Mouse (Mus musculus): Measurements from ENCODE around the gene Fkbp4. TPM values are rescaled to one million over a fixed set of nuclear protein-coding genes. Genes with fewer than 3 reads are reported as not detected.

Gene Fkbp4
- 213 and 261 TPM in 2 replicates for polyA plus RNA-seq (2015; fragmentation: Nextera tagmentation; extraction: Ambion mirVana)

DNA sequence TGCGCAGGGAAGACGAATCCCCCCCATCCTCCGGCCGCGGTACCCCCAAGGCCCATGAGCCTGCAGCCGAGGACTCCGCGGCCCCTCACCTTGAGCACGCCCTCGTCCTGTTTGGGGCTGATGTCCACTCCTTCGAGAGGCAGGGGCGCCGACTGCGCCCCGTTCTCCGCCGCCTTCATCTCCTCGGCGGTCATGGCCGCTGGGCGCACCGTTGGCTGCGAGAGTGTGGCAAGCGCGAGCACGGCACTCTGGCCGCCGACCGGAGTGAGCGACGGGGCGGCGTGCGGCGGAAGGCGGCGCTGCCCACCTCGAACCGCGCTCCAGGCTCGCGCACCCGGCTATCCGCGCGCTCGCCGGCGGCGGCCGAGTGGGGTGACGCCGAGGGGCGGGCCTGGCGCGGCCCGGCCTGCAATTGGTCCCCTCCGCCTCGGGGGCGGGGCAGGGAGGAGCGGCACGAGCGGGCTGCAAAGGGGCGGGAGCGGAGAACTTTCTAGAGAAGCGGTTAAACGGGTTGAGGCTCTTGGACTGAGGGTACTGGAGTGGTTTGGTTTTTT, at the start of gene Fkbp4:
Gene Fkbp4, minus strand, starts transcription at position 361 of the 554 bp plus-strand sequence.
- DNase-seq (ENCODE audit: low spot score): peak; percentile 91

DNA sequence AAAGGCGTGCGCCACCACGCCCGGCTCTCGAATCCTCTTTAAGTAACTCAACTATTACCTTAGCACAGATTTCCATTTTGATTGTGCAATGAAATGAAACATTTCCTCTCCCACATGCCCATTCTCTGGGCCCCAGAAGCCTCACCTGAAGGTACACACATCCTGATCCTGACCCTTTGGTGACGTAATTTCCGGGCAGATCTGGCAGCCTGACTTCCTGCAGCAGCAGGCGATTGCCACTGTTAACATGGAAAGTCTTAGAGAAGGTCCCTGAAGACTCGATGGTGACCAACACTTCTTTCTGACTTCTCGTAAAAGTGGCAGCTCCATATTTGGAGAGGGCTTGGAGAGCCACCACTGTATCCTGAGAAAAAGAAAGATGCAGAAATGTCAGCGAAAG, 49.3 kb upstream of the Fkbp4 start:
- DNase-seq (ENCODE audit: low spot score): no peak

DNA sequence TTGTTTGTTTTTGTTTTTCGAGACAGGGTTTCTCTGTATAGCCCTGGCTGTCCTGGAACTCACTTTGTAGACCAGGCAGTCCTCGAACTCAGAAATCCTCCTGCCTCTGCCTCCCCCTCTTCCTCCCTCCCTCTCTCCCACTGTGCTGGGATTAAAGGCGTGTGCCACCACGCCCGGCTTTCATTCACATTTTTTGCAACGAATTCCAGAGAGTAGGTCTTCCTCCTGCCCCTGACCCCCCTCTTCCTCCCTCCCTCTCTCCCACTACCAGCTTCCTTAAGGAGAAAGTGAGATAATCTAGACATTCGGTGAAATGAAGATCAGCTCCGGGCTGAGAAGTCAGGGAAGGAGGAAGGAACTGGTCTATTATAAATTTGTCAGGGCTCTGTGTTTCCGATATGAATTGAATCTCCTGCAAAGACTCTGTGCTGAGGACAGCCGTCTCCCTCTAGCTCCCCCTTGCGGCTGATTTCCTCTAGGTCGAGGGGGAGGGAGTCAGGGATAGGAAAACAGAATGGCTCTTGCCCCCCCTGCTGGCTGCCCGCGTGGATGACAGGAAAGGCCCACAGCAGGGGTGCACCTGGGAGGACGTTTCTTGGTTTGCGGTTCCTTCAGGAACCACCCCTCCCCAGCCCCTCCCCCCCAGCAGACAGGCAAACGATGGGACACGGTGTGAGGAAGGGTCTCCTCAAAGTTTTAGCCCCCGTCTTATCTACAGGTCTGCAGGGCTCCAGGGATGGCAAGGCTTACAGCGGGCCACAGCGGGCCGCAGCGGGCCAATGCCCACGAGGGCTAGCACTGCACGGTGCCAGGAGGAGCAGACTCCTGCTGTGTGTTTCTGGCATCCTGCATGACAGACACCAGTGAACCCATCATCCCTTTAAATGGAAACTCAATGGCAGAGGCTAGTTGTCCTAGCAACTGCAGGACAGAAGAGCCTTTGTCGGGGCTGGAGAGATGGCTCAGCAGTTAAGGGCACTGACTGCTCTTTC, 41.3 kb upstream of the Fkbp4 start:
- peak; percentile 94 for DNase-seq (ENCODE audit: low spot score)

DNA sequence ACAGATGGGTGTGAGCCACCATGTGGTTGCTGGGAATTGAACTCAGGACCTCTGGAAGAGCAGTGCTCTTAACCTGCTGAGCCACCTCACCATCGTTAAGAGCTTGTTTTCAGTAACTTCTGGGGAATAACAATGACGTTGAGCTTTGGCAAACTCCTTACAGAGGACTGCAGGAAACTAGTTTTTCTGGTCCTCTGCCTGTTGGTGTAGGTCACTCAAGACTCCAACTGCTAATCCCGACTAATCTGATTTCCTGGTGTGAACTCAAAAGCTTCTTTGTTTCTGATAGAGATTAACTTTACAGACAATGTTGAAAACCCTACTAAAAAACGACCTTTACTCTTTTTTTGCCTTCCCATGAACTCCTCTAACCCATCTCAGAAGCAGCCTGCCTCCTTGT, 39.0 kb upstream of the Fkbp4 start:
- DNase-seq (ENCODE audit: low spot score): no peak

DNA sequence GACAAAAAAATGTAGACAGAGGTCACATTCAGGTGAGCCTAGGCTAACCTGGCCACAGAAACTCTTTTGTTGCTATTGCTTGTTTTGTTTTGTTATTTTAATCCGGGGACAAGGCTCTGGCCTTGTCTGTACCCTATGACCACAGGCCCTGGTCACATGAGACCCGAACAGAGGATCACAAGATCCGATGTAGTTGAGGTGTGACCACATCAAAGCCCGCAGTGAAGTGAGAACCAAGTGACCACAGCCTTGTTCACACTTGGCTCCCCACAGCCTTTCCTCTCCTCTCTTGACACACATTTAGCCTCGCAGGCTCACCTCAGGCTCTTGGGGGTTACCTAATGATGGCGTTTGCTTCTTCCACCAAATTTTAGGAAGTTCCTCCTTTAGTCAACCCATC, 35.6 kb upstream of the Fkbp4 start:
- no peak for DNase-seq (ENCODE audit: low spot score)

DNA sequence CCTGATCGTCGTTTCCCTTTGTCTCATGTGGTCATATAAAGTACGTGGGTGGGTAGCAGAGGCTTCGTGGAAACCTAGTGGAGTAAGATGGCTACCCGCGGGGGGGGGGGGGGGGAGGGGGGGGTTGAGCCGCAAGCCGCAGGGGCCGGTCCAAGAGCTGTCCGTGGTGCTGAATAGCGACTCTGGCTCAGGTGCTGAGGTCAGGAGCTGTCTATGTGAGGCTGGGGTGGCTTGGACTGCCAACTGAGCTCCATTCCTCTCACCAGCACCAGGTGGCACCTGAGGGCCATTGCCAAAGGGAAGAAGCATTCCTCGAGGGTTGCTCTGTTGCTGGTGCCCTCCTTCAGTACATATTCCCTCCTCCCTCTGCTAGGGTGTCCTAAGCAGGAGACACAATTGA, 31.0 kb upstream of the Fkbp4 start:
- peak; percentile 2 for DNase-seq (ENCODE audit: low spot score)

DNA sequence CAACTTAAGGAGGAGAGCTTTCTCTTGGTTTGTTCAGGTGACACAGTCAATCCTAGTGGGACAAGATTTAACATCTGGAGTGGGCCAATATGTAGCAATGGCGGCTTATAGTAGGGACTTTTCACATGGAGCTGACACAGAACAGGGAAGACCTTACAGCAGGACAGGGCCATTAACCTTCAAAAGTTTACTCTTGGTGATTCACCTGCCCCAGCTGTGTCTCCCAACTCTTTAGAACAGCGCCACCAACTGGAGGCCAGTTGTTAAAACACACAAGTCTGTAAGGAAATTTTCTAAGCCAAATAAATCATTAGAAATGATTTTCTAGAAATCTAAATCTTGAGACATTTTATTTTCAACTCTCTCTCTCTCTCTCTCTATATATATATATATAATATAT, 28.8 kb upstream of the Fkbp4 start:
- DNase-seq (ENCODE audit: low spot score): peak; percentile 6

DNA sequence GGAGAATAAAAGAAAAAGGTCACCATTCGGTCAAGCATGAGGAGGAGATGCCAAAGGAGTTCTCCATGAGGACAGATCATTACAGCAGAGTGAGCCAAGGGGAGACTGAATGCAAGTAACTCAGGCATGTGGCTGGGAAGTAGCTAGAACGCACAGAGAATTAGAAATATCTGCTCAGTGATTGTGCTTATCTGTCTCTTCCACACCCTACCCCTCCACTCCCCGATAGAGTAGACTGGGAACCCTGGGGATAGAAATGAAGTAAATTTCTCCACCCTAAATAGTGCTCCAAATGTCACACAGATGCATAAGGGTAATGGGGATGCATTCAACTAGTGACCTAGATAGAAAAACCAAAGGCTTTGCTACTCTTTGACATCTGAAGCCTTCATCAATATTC, 28.1 kb upstream of the Fkbp4 start:
- no peak for DNase-seq (ENCODE audit: low spot score)

DNA sequence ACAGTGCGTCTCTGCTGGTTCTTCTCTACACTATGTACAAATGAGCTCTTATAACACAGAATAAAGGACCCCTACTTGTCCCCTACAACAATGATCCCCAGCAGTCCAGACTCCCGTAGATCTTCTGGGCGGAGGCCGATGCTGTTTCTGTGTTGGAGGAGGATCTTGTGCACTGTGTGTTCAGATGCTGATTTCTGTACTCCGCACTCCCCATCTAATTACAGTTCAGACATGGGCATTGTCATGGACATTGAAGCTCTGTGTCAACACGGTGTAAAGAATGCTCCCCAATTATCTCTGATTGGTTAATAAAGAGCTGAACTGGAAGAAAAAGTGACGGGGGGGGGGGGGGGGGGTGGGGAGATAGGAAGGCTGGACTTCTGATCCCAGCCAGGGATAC, 27.6 kb upstream of the Fkbp4 start:
- DNase-seq (ENCODE audit: low spot score): no peak

DNA sequence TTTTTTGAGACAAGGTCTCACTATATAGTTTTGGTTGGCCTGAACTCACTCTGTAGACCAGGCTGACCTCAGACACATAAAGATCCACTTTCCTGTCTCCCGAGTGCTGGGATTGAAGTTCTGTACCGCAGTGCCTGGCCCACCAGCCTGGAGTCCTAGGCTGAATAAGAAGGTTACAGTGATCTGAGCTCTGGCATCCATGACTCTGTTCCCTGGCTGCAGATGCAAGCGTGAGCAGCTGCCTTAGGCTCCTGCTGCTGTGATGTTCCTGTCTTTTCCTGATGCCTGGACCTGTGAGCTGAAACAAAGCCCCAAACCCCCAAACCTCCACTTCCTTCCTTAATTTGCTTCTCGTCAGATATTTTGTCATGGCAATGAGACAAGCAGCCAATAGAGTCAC, 26.5 kb upstream of the Fkbp4 start:
- DNase-seq (ENCODE audit: low spot score): no peak

DNA sequence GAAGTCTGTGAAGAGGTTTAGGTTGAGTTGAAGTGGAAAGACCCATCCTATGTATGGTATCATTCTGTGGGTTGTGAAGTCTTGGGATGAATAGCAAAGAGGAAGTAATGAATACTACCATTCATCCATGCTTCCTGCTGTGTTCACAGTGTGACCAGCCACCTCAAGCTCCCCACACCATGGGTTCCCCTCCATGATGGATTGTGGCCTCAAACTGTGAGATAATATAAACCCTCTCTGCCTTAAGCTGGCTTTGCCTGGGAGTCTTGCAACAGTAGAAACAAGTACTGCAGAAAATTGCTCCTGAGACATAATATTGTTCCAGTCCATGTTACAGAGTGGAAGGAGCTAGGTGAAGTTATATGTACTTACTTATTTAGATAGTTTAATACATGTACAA, 23.1 kb upstream of the Fkbp4 start:
- DNase-seq (ENCODE audit: low spot score): no peak

DNA sequence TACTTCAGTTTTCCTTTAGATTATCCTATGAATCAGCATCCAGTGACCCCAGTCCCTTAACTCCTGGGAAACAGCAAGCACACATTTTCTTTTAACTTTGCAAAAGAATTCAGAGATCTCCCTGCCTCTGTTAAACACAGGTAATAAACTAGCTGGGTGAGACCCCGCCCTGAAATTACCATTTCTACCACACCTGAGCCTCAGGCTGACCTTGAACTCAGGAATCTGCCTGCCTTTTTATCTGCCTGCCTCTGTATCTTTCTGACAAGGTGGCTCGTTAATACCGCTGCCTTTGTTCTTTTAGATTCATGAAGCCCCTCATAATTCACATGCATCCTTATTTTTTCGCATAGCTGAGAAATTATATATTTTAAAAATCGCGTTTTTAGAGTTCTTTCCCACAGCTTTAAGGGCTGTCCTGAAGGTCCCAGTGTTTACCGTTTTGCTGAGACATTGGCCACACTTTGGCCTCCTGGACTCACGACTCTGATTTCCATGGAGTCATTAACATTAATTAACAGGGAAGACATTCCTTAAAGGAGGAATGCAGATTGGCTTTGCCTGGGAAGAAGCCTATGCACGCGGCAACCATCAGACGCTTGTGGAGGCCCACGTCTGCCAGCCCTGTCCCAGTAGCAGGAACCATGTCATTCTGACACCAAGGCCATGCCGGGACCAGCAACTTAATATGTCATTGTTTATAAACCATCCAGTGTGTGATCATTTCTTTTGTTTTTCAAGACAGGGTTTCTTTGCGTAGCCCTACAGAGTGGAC, 22.4 kb upstream of the Fkbp4 start:
- DNase-seq (ENCODE audit: low spot score): no peak

DNA sequence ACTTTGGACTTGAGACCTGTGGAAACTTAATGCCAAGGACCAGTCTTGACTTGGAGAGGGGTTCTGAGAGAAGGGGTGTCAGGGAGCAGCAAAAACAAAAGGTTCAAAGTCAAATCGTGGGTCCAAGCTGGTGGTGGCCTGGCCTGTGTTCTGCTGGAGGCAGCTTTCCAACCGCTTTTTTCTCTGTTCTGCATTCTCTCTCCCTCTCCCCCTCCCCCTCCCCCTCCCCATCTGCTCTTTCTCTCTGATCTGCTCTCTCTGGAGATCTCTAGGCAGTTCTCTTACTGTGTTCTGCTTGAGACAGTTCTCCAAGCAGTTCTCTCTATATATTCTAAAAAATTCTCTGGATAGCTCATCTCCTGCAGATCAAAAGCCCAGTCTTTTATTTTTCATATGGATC, 21.8 kb upstream of the Fkbp4 start:
- no peak for DNase-seq (ENCODE audit: low spot score)

DNA sequence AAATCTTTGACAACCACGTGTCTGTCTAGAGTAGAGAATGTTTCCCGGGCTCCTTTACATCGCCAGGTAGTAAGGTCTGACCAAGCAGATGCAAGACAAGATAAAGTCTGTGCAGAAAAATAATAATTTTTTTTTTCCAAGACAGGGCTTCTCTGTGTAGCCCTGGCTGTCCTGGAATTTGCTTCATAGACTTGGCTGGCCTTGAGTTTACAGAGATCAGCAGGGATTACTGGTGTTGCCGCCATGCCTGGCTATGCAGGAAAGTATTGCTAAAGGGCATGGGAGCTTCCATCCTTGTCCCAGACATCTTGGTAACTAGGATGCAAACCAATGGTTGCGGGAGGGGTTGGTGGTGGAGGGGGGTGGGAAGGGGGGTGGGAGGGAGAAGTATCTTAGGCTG, 18.7 kb upstream of the Fkbp4 start:
- no peak for DNase-seq (ENCODE audit: low spot score)

DNA sequence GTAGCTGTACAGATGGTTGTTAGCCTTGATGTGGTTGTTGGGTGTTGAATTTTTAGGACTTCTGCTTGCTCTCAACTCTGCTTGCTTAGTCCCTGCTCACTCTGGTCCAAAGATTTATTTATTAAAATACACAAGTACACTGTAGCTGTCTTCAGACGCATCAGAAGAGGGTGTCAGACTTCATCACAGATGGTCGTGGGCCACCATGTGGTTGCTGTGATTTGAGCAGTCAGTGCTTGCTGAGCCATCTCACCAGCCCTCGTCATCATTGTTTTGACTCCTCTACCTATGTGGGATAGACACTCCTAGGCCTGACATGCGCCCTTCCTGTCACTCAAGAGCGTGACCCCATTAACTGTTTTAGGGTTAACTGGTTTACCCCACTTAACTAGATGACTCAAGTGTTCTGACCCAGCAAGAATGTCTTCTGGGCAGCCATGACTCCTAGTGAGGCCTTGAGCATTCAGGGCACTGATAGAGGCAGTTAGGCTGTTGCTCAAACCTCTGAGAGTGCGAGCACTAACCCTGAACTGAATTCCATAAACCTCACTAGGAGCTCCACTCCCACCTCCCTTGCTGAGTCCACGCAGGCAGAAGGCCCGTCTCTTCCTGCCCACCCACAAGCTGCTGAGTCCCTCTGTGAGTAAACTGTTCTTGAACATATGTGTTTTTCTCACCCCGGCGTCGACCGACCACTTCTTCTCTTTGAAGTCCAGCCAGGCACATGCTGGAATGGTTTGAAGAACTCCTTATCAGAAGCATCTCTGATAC, 17.5 kb upstream of the Fkbp4 start:
- DNase-seq (ENCODE audit: low spot score): no peak

DNA sequence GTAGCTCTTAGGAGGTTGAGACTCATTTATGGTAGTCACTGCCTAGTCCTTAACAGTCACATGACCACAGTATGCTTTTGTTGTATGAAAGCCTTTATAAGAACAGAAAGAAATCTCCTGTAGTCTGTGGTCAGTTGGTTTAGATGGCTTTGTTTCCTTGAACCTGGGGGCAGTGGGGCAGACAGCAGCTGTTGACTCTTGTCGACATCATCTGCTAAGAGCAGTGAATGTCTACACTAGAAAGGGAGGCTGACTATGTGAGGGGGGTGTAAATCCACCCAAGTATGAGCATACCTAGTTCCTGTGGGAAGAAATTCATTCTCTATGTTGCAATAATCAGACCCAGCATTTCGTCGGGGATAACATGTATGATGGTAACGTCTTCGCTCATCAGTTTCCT, 8.6 kb upstream of the Fkbp4 start:
- DNase-seq (ENCODE audit: low spot score): no peak

DNA sequence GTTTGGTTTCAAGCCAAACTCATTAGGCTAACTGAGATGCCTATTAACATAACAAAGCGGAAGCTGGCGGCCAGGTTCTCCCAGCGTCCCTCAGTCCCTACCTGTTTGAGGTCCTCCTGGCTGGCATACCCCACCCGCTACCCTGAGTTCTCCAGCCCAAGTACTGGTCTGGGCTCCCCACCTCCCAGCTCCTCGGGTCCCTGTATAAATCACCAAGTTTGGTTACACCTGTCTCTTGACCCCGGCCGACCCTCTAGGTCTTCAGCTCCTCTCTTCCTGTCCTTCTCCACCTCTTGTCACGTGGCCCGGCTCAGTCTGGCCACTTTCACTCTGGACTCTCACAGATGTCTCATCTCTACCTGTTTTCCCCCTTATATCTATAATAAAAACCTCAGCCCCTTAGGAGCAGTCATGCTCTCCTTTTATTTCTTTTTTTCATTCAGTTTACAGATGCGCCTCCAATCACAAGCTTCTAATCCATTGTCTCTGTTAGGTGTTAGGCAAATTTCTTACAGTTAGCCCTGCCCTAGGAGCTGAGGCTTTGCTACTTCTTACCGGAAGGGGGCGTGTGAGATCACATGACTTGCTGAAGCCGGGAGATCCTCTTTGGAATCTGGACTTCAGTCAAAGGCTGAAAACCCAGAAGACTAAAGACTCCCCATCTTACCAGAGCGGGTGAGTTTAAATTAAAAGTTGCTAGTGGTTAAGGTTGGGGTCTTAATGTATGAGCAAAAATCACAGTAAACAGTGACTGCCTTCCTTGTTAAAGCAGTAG, 7.5 kb upstream of the Fkbp4 start:
- DNase-seq (ENCODE audit: low spot score): peak; percentile 54

DNA sequence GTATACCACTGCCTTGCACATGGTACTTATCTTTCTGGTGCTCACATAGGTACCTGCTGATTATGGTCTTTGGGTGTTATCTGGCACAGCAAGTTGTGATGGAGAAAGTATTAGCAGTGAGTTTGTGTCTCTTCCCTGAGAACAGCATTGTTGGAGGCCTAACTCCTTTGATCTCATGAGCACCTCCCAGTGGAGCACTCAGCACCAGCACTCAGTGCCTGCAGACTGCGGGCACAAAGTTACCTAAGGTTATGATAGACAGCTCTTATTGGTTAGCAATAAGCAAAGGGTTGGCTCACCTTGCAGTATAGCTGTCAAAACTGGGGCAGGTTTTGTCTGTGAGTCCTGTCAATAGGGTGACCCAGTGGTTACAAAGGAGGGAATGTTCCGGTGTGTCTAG, 1.8 kb upstream of the Fkbp4 start:
- DNase-seq (ENCODE audit: low spot score): no peak

DNA sequence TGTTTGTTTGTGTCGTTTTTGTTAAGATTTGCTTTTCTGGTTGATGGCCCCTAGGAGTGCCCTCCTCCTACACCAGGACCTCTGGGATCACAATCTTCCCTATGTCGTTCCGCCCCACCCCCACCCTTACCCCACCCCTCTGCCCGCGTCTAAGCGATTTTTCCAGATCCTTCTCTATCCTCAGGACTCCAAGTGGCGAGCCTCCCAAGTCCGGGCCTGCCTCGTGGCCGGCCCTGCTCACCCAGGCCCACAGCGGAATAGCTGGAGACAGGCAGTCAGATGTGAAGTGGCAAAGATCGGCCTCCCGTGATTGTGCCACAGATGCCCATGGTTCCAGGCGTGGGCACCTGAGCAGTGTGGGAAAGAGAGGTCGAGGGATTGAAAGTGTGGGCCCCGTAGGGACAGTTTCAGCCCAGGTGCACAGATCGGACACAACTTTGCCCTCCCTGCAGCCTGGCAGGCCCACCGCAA, 429 bp upstream of the Fkbp4 start:
- DNase-seq (ENCODE audit: low spot score): no peak

DNA sequence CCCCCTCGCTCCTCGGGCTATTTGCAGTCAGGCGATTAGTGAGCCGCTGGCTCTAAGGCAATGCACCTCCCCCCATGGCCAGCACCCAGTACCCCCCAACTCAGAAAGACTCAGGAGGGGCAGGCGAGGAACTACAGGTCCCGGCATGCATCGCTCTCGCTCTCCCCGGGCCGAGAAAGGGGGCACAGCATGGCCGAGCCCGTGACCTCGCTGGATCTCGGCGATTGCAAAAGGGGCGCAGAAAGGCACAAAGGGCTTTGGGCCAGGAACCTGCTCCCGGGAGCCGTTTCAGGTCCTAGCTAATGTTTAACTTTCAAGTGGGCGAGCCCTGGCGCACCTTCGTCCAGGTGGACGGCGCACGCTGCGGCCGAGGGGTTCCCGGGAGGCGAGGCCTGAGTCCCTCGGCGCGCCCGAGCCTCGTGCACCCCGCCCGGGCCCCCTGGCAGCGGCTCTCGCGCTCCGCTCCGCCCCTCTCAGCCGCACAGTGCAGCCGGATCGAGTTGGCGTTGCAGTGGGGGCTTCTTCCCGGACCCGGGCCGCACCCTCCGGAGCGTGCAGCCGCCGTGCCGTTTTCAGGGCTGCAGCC, 653 bp downstream of the Fkbp4 start:
- peak; percentile 66 for DNase-seq (ENCODE audit: low spot score)
